Mouse (Mus musculus): Measurements from ENCODE around the gene Ribc1. TPM values are rescaled to one million over a fixed set of nuclear protein-coding genes. Genes with fewer than 3 reads are reported as not detected.

Ribc1 gene
- polyA plus RNA-seq, 1 experiment from 2014 or later, result 3.2 TPM

GRCm38 (mm10) chrX:152019294-152019693 is 3.2 kb upstream of the Ribc1 start:
- Histone ChIP-seq H3K9me3 (ENCODE audit: low read length) (no peaks in the 10 kb centered on the region), H3K36me3 (ENCODE audit: insufficient read depth, low read length) (no peaks in the 10 kb centered on the region), H3K4me1 (ENCODE audit: insufficient read depth, low read depth, low read length) (no peaks in the 10 kb centered on the region), H3K27me3 (replicated peaks; ENCODE audit: insufficient read depth, low read length) (no peaks in the 10 kb centered on the region), H3K27ac (ENCODE audit: low read length) (no peak overlapping the region), H3K4me2 (replicated peaks; ENCODE audit: low read depth, low read length) (no peak overlapping the region), H3K4me3 (ENCODE audit: low read depth, low read length) (no peak overlapping the region), H3K9ac (replicated peaks; ENCODE audit: low read depth) (no peak overlapping the region)
- no peak for TF ChIP-seq EP300 (IDR thresholded peaks at IDR 0.05)
- no peak for TF ChIP-seq CTCF (IDR thresholded peaks at IDR 0.05)
- ATAC-seq (no peak), DNase-seq (ENCODE audit: low spot score) (no peak)
- 75% methylated on average over 2 of the region's 2 CpGs for WGBS

GRCm38 (mm10) chrX:152017186-152017585 is 1.1 kb upstream of the Ribc1 start:
- 18% methylated on average over 14 of the region's 14 CpGs for WGBS
- peak overlapping the region; percentile 66; the same call in 1 of the 2 replicates for H3K9ac ChIP-seq (replicated peaks; ENCODE audit: low read depth)
- no peak for ATAC-seq
- H3K27me3 ChIP-seq (replicated peaks; ENCODE audit: insufficient read depth, low read length), result no peaks in the 10 kb centered on the region
- peak overlapping the region; percentile 53 for H3K4me3 ChIP-seq (ENCODE audit: low read depth, low read length)
- no peaks in the 10 kb centered on the region for H3K4me1 ChIP-seq (ENCODE audit: insufficient read depth, low read depth, low read length)
- 0 out of 2 replicates have a peak overlapping the region, but pooled peaks have one; percentile 92 for H3K27ac ChIP-seq (ENCODE audit: low read length)
- peak overlapping the region; percentile 52 for H3K4me2 ChIP-seq (replicated peaks; ENCODE audit: low read depth, low read length)
- H3K9me3 ChIP-seq (ENCODE audit: low read length), result no peaks in the 10 kb centered on the region
- TF ChIP-seq EP300 (IDR thresholded peaks at IDR 0.05) (no peak), CTCF (IDR thresholded peaks at IDR 0.05) (no peak)
- DNase-seq (ENCODE audit: low spot score), result no peak
- no peaks in the 10 kb centered on the region for H3K36me3 ChIP-seq (ENCODE audit: insufficient read depth, low read length)

- Histone ChIP-seq H3K4me1 (ENCODE audit: insufficient read depth, low read depth, low read length) (no peaks in the 10 kb centered on the region), H3K9me3 (ENCODE audit: low read length) (no peaks in the 10 kb centered on the region), H3K4me3 (ENCODE audit: low read depth, low read length) (peak overlapping the region; percentile 53), H3K9ac (replicated peaks; ENCODE audit: low read depth) (no peak overlapping the region), H3K36me3 (ENCODE audit: insufficient read depth, low read length) (no peaks in the 10 kb centered on the region), H3K27ac (ENCODE audit: low read length) (peak overlapping the region; percentile 47), H3K27me3 (replicated peaks; ENCODE audit: insufficient read depth, low read length) (no peaks in the 10 kb centered on the region), H3K4me2 (replicated peaks; ENCODE audit: low read depth, low read length) (peak overlapping the region; percentile 44)
- peak; percentile 51 for DNase-seq (ENCODE audit: low spot score)
- peak; percentile 22 for ATAC-seq
- 9% methylated on average over 11 of the region's 11 CpGs for WGBS
- TF ChIP-seq EP300 (IDR thresholded peaks at IDR 0.05) (no peak), CTCF (IDR thresholded peaks at IDR 0.05) (peak; percentile 28)
Observed at GRCm38 (mm10) chrX:152015752-152016150, 344 bp downstream of the Ribc1 start.

- no peak overlapping the region for H3K4me2 ChIP-seq (replicated peaks; ENCODE audit: low read depth, low read length)
- H3K9ac ChIP-seq (replicated peaks; ENCODE audit: low read depth), result no peak overlapping the region
- no peaks in the 10 kb centered on the region; the same call in 1 of the 2 replicates for H3K27me3 ChIP-seq (replicated peaks; ENCODE audit: insufficient read depth, low read length)
- no peaks in the 10 kb centered on the region for H3K36me3 ChIP-seq (ENCODE audit: insufficient read depth, low read length)
- no peaks in the 10 kb centered on the region for H3K4me1 ChIP-seq (ENCODE audit: insufficient read depth, low read depth, low read length)
- DNase-seq (ENCODE audit: low spot score) (no peak), ATAC-seq (no peak)
- H3K4me3 ChIP-seq (ENCODE audit: low read depth, low read length), result no peak overlapping the region
- no peak for TF ChIP-seq CTCF (IDR thresholded peaks at IDR 0.05)
- no peak for TF ChIP-seq EP300 (IDR thresholded peaks at IDR 0.05)
- H3K9me3 ChIP-seq (ENCODE audit: low read length), result no peaks in the 10 kb centered on the region
- WGBS, result 88% methylated on average over 1 of the region's 1 CpGs
- H3K27ac ChIP-seq (ENCODE audit: low read length), result no peak overlapping the region
Observed at GRCm38 (mm10) chrX:152007863-152008262, 8.2 kb downstream of the Ribc1 start.

GRCm38 (mm10) chrX:152002865-152003264 is 13.2 kb downstream of the Ribc1 start:
- Histone ChIP-seq H3K36me3 (ENCODE audit: insufficient read depth, low read length) (no peaks in the 10 kb centered on the region), H3K27ac (ENCODE audit: low read length) (no peak overlapping the region), H3K9ac (replicated peaks; ENCODE audit: low read depth) (no peak overlapping the region), H3K27me3 (replicated peaks; ENCODE audit: insufficient read depth, low read length) (no peaks in the 10 kb centered on the region; the same call in 1 of the 2 replicates), H3K4me3 (ENCODE audit: low read depth, low read length) (no peak overlapping the region), H3K4me1 (ENCODE audit: insufficient read depth, low read depth, low read length) (no peaks in the 10 kb centered on the region), H3K9me3 (ENCODE audit: low read length) (no peaks in the 10 kb centered on the region), H3K4me2 (replicated peaks; ENCODE audit: low read depth, low read length) (no peak overlapping the region)
- TF ChIP-seq EP300 (IDR thresholded peaks at IDR 0.05), result no peak
- TF ChIP-seq CTCF (IDR thresholded peaks at IDR 0.05), result no peak
- WGBS, result 47% methylated on average over 2 of the region's 2 CpGs
- peak; percentile 19 for DNase-seq (ENCODE audit: low spot score)
- no peak for ATAC-seq

GRCm38 (mm10) chrX:152001737-152002710 is 14.1 kb downstream of the Ribc1 start, which contains the start of gene Hsd17b10:
Gene Hsd17b10 (plus strand): TSS chrX:152001845.
- H3K27ac ChIP-seq (ENCODE audit: low read length), result peak within 1 kb of the TSS; percentile 74
- peak; percentile 38; the same call in 1 of the 2 replicates for TF ChIP-seq CTCF (IDR thresholded peaks at IDR 0.05)
- TF ChIP-seq EP300 (IDR thresholded peaks at IDR 0.05), result no peak
- DNase-seq (ENCODE audit: low spot score) (peak; percentile 94), ATAC-seq (peak; percentile 99)
- no peaks in the 10 kb centered on the region for H3K9me3 ChIP-seq (ENCODE audit: low read length)
- no peaks in the 10 kb centered on the region for H3K36me3 ChIP-seq (ENCODE audit: insufficient read depth, low read length)
- peak within 1 kb of the TSS; percentile 46 for H3K4me3 ChIP-seq (ENCODE audit: low read depth, low read length)
- WGBS, result 18% methylated on average over 38 of the region's 41 CpGs
- no peaks in the 10 kb centered on the region; the same call in 1 of the 2 replicates for H3K27me3 ChIP-seq (replicated peaks; ENCODE audit: insufficient read depth, low read length)
- H3K4me2 ChIP-seq (replicated peaks; ENCODE audit: low read depth, low read length), result peak within 1 kb of the TSS; percentile 64
- H3K9ac ChIP-seq (replicated peaks; ENCODE audit: low read depth), result 0 out of 2 replicates have a peak within 1 kb of the TSS, but pooled peaks have one; percentile 9
- H3K4me1 ChIP-seq (ENCODE audit: insufficient read depth, low read depth, low read length), result no peaks in the 10 kb centered on the region

All from lung, postnatal 0 days (tissue).